Mouse (Mus musculus) left cerebral cortex, postnatal 4 days (tissue): ENCODE measurements around the gene Gsdma3. TPM values are rescaled to one million over a fixed set of nuclear protein-coding genes. Genes with fewer than 3 reads are reported as not detected.
"Not testable (repeated sequence)": the region's sequence is repeated elsewhere in the genome, so short reads cannot be mapped to it uniquely, and the experiment has no call there.

Experiments used
- DNase-seq: peaks from one replicate; pipeline ENCODE4 v3.0.0-alpha.2; 2022
- intact Hi-C: fragments of 180-260 bp; cut with DNase I; formaldehyde crosslinking; loops from one replicate; pipeline ENCODE4 v1.15.1; 2025
- total RNA-seq, 2 experiments: library from RNA; stranded (reverse); gene quantifications; 2 replicates each; pipeline ENCODE4 v1.2.3; 2021

The Gsdma3 gene
- total RNA-seq, 2 experiments from 2014 or later: not detected

GRCm38 (mm10) chr11:98660517-98660916, 34.4 kb downstream of the Gsdma3 start:
- intact Hi-C loops: no loop called here
- peak; percentile 34 for DNase-seq

- intact Hi-C loops: no loop called here
Observed at GRCm38 (mm10) chr11:98664091-98664490, 37.9 kb downstream of the Gsdma3 start, which contains the start of gene Gsdma. Gene Gsdma, plus strand, starts transcription at chr11:98664351.

GRCm38 (mm10) chr11:98668984-98669383, 42.8 kb downstream of the Gsdma3 start:
- no peak for DNase-seq
- intact Hi-C loops: no loop called here

More at GRCm38 (mm10) chr11:98664091-98664490, 37.9 kb downstream of the Gsdma3 start, which contains the start of gene Gsdma:
- DNase-seq: no peak

- intact Hi-C loops: no loop called here
- no peak for DNase-seq
Observed at GRCm38 (mm10) chr11:98671284-98671815, 45.2 kb downstream of the Gsdma3 start.

- intact Hi-C loops: no loop called here
- no peak for DNase-seq
Observed at GRCm38 (mm10) chr11:98671857-98672256, 45.7 kb downstream of the Gsdma3 start.

- intact Hi-C loops: no loop called here
- no peak for DNase-seq
Observed at GRCm38 (mm10) chr11:98672482-98672881, 46.3 kb downstream of the Gsdma3 start.

GRCm38 (mm10) chr11:98673136-98673535, 47.0 kb downstream of the Gsdma3 start:
- DNase-seq: peak; percentile 74
- intact Hi-C loops: not testable (repeated sequence)

GRCm38 (mm10) chr11:98675829-98676363, 49.7 kb downstream of the Gsdma3 start:
- no peak for DNase-seq
- intact Hi-C loops: loop anchor here (5.0 kb wide), 1 partner anchor 69 kb away; no protein-coding TSS in a partner anchor

- DNase-seq: no peak
- intact Hi-C loops: no loop called here
Observed at GRCm38 (mm10) chr11:98680023-98680422, 53.9 kb downstream of the Gsdma3 start.

- DNase-seq, intact Hi-C loops: not testable (repeated sequence)
Observed at GRCm38 (mm10) chr11:98680595-98680994, 54.4 kb downstream of the Gsdma3 start.

- no peak for DNase-seq
- intact Hi-C loops: no loop called here
Observed at GRCm38 (mm10) chr11:98681186-98681585, 55.0 kb downstream of the Gsdma3 start.

- intact Hi-C loops: no loop called here
- peak; percentile 95 for DNase-seq
Observed at GRCm38 (mm10) chr11:98681786-98682745, 55.9 kb downstream of the Gsdma3 start, which contains the start of gene Psmd3. Gene Psmd3, plus strand, starts transcription at chr11:98682554.

GRCm38 (mm10) chr11:98682811-98683210, 56.7 kb downstream of the Gsdma3 start:
- no peak for DNase-seq
- intact Hi-C loops: no loop called here

- intact Hi-C loops: no loop called here
- DNase-seq: no peak
Observed at GRCm38 (mm10) chr11:98685642-98686041, 59.5 kb downstream of the Gsdma3 start.

GRCm38 (mm10) chr11:98686976-98687375, 60.8 kb downstream of the Gsdma3 start:
- intact Hi-C loops: no loop called here
- no peak for DNase-seq

Other genes starting within 250 kb of the Gsdma3 start
- gene Tcap, start 242.5 kb upstream of the Gsdma3 start, total RNA-seq: under 1 TPM; 0.56 to 0.64 TPM
- 1 to 10 TPM in 1 of 2 experiments, not detected in 1; 1.0 TPM for gene Pnmt, start 239.9 kb upstream of the Gsdma3 start, total RNA-seq
- gene Pgap3, start 225.9 kb upstream of the Gsdma3 start, total RNA-seq: 1 to 10 TPM; 7.6 to 9.2 TPM
- 1 to 10 TPM; 3.9 to 4.1 TPM for gene Erbb2, start 213.9 kb upstream of the Gsdma3 start, total RNA-seq
- gene Mien1, start 187.4 kb upstream of the Gsdma3 start, total RNA-seq: 100 to 1,000 TPM; 111 to 118 TPM
- gene Grb7, start 180.0 kb upstream of the Gsdma3 start, total RNA-seq: 1 to 10 TPM; 2.2 to 2.3 TPM
- under 1 TPM; 0.38 to 0.46 TPM for gene Ikzf3, start 80.3 kb upstream of the Gsdma3 start, total RNA-seq
- gene Zpbp2, start 75.3 kb upstream of the Gsdma3 start, total RNA-seq: not detected
- gene Ormdl3, start 39.0 kb upstream of the Gsdma3 start, total RNA-seq: 10 to 100 TPM; 60.7 to 64.9 TPM
- gene Lrrc3c, start 28.1 kb upstream of the Gsdma3 start, total RNA-seq: not detected
- gene Gm12355, start 699 bp upstream of the Gsdma3 start, total RNA-seq: 10 to 100 TPM; 24.2 to 26.4 TPM
- not detected for gene Gsdma2, start 20.4 kb downstream of the Gsdma3 start, total RNA-seq
- not detected for gene Gsdma, start 38.0 kb downstream of the Gsdma3 start, total RNA-seq
- gene Psmd3, start 56.2 kb downstream of the Gsdma3 start, total RNA-seq: 100 to 1,000 TPM; 131 to 145 TPM
- not detected for gene Csf3, start 74.9 kb downstream of the Gsdma3 start, total RNA-seq
- gene Med24, start 103.1 kb downstream of the Gsdma3 start, total RNA-seq: 10 to 100 TPM; 96.8 to 99.4 TPM
- gene Thra, start 114.3 kb downstream of the Gsdma3 start, total RNA-seq: 1,000 to 10,000 TPM; 1,274 to 1,289 TPM
- 10 to 100 TPM; 31.9 TPM for gene Nr1d1, start 149.0 kb downstream of the Gsdma3 start, total RNA-seq
- 100 to 1,000 TPM; 163 to 166 TPM for gene Msl1, start 169.2 kb downstream of the Gsdma3 start, total RNA-seq
- 10 to 100 TPM; 61.0 to 67.1 TPM for gene Casc3, start 178.5 kb downstream of the Gsdma3 start, total RNA-seq
- 10 to 100 TPM; 87.3 to 91.8 TPM for gene Rapgefl1, start 210.4 kb downstream of the Gsdma3 start, total RNA-seq
- gene Wipf2, start 237.3 kb downstream of the Gsdma3 start, total RNA-seq: 10 to 100 TPM; 22.1 to 24.3 TPM